Mouse (Mus musculus) forebrain, embryonic 13.5 days (tissue): ENCODE data around the gene Gadl1. TPM values are rescaled to one million over a fixed set of nuclear protein-coding genes. Genes with fewer than 3 reads are reported as not detected.

Experiments
- ATAC-seq: fragments of 200-750 bp; cut with Nextera tagmentation; 2 replicates; pipeline ENCODE4 v1.8.0; 2017
- H3K27ac ChIP-seq: fragments of 300-500 bp; sonication (generic); 2 replicates; pipeline ENCODE4 v1.5.1; 2015; ENCODE audit warnings: inconsistent platforms, mild to moderate bottlenecking, moderate library complexity
- H3K27me3 ChIP-seq: fragments of 300-500 bp; sonication (generic); 2 replicates; pipeline ENCODE4 v1.6.1; 2015; ENCODE audit warnings: mild to moderate bottlenecking, inconsistent platforms
- H3K36me3 ChIP-seq: fragments of 300-500 bp; sonication (generic); 2 replicates; pipeline ENCODE4 v1.6.1; 2015; ENCODE audit warnings: mild to moderate bottlenecking, inconsistent platforms; ENCODE audit not compliant: poor library complexity, severe bottlenecking
- H3K4me1 ChIP-seq: fragments of 300-500 bp; sonication (generic); 2 replicates; pipeline ENCODE4 v1.6.1; 2015; ENCODE audit warnings: inconsistent platforms
- H3K4me2 ChIP-seq: fragments of 300-500 bp; sonication (generic); 2 replicates; pipeline ENCODE4 v1.6.1; 2015; ENCODE audit warnings: inconsistent platforms, mild to moderate bottlenecking, moderate library complexity
- H3K4me3 ChIP-seq: fragments of 300-500 bp; sonication (generic); 2 replicates; pipeline ENCODE4 v1.5.1; 2015; ENCODE audit warnings: mild to moderate bottlenecking, inconsistent platforms
- H3K9ac ChIP-seq: fragments of 300-500 bp; sonication (generic); 2 replicates; pipeline ENCODE4 v1.6.1; 2015; ENCODE audit warnings: mild to moderate bottlenecking, inconsistent platforms
- H3K9me3 ChIP-seq: fragments of 300-500 bp; sonication (generic); replicated peaks from 2 replicates; pipeline ENCODE4 v1.6.1; 2016; ENCODE audit warnings: inconsistent platforms
- WGBS: fragments of 180-500 bp; shearing (Covaris S2); methylation state at CpG from one replicate; pipeline ENCODE4 v1.1.7; 2015; 5-methylcytosine and 5-hydroxymethylcytosine counted together
- polyA plus RNA-seq: library from polyadenylated mRNA; unstranded; fragments of >200 nt; fragmentation: Nextera tagmentation; extraction: Ambion mirVana; gene quantifications from 2 replicates; pipeline ENCODE4 v1.2.1, GENCODE M21; 2015

Gene Gadl1
- polyA plus RNA-seq, 1 experiment from 2014 or later: 0.30 TPM

DNA sequence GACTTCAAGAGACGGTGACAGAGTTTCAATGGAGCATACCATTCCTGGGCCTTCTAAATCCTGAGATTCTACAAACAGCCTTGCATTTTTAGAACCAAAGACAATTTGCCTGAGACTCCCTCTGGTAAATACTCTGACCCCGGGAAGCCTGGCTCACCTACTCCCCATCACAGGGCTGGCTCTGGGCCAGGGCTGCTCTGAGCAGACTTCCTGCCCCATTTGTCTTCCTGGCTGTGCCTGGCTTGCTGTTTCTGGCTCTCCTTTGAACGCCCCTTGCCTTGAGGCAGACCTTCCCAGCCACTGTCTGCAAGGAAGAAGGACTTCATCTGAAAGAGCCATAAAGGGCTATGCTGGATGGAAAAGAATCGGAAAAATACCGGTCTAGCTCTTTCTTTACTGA lies 182.7 kb downstream of the Gadl1 start:
- Histone ChIP-seq H3K36me3 (no peaks in the 10 kb centered on the region), H3K4me2 (no peak overlapping the region), H3K9me3 (no peaks in the 10 kb centered on the region), H3K9ac (no peak overlapping the region), H3K4me1 (no peaks in the 10 kb centered on the region), H3K27ac (no peak overlapping the region), H3K27me3 (no peaks in the 10 kb centered on the region), H3K4me3 (no peak overlapping the region)
- no peak for ATAC-seq
- WGBS: 76% methylated on average over 5 of the region's 5 CpGs

DNA sequence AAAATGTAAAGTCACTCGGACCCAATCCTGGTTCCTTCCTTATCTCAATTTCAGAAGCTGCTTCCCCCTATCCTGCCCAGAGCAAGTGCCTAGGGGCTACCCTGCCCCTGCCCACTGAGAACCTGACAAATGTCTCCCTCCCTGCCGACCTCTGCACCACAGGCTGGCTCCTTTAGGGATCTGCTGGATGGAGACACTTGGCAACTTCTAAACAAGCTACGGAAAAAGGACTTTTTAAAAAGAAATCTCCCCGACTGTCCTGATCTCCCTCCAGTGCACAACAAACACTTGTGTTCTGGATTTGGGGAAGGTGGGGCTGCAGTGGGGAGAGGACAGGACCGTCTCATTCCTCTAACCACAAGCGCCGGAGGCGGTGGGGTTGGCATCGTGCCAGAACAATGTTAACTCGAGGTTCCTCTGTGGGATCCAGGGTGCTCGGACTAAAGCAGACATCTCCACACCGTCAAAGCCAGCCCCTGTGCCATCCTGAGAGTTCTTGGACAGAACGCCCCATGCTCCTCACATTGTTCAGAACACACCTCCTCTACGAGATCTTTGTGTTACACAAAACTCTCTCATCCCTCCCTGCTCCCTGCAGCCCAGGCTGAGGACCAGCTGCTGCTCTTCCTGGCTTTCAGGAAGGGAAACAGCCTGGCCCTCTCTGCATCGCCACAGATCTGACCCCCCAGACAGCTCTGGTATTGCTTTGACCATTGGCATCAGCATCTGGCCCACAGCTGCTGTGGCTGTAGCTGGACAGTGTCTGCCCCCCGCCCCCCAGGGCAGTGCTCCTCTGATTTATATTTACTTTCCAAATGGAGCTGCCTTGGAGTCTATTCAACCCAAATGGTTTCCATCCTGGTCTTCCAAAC lies 189.7 kb downstream of the Gadl1 start:
- WGBS: 74% methylated on average over 16 of the region's 16 CpGs
- Histone ChIP-seq H3K4me1 (no peaks in the 10 kb centered on the region), H3K9me3 (no peaks in the 10 kb centered on the region)

DNA sequence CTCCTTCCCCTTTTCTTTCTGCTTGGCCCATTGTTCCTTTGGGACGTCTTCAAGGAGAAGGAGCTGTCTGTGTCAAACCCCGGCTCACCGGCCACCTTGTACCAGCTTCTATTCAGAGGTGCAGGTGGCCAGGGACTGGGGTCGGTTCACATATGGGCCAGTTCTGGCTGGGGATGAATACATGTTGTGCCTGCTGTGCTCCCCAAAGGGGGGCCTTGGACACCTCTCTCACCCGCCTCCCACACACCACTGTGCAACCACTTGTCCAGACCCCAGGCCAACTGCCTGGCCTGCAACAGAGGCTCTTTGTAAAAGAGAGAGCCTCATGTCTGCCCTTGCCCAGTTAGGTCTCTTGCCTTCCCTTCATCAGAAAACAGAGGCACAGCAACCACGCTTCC lies 190.3 kb downstream of the Gadl1 start:
- no peak for ATAC-seq
- H3K36me3 ChIP-seq: no peaks in the 10 kb centered on the region
- H3K27ac ChIP-seq: no peak overlapping the region
- no peaks in the 10 kb centered on the region for H3K9me3 ChIP-seq
- 78% methylated on average over 6 of the region's 6 CpGs for WGBS
- H3K4me1 ChIP-seq: no peaks in the 10 kb centered on the region
- no peak overlapping the region for H3K9ac ChIP-seq
- no peak overlapping the region for H3K4me3 ChIP-seq
- H3K4me2 ChIP-seq: no peak overlapping the region
- H3K27me3 ChIP-seq: no peaks in the 10 kb centered on the region

More for the DNA sequence above, 189.7 kb downstream of the Gadl1 start:
- Histone ChIP-seq H3K4me3 (no peak overlapping the region), H3K4me2 (no peak overlapping the region), H3K36me3 (no peaks in the 10 kb centered on the region), H3K9ac (no peak overlapping the region), H3K27ac (no peak overlapping the region), H3K27me3 (no peaks in the 10 kb centered on the region)
- ATAC-seq: no peak

DNA sequence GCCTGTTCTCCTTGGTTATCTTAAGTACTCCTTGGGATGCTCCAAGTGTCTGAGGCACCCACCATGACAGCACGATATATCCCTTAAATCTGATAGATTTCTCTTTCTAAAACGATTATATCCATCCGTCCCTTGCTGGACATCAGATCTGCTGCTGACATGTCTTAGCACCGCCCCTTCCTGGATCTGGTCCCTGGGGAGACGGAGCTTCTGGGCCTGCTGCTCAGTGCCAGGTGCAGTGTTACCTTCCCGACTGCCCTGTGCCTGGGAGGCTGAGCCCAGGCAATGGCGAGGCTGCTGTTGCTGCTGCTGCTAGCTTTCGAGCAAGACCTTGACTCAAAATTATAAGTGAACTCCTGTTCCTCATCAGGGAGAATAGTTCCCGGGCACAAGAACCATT lies 190.8 kb downstream of the Gadl1 start:
- WGBS: 87% methylated on average over 9 of the region's 9 CpGs
- Histone ChIP-seq H3K27ac (no peak overlapping the region), H3K9me3 (no peaks in the 10 kb centered on the region), H3K27me3 (no peaks in the 10 kb centered on the region), H3K36me3 (no peaks in the 10 kb centered on the region), H3K9ac (no peak overlapping the region), H3K4me2 (no peak overlapping the region), H3K4me1 (no peaks in the 10 kb centered on the region), H3K4me3 (no peak overlapping the region)
- no peak for ATAC-seq

DNA sequence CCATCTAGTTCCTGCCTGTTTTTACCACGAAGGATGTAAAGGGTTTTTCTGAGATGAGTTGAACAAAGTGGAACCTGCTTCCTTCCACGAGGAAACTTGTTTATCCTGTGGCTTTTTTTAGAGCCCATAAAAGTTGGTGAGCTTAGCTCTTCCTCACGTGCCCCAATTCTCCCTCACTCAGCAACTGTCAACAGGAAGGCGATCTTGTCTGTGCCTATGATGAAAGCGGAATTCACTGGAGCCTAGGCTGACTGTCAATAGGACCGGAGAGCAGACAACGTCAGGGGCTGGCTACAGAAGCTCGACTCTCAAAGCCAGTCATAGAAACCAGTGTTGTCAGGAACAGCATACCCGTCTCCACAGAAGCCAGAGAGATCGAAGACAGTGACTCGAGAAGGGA lies 192.6 kb downstream of the Gadl1 start:
- H3K4me2 ChIP-seq: no peak overlapping the region
- 88% methylated on average over 11 of the region's 11 CpGs for WGBS
- no peaks in the 10 kb centered on the region for H3K36me3 ChIP-seq
- no peaks in the 10 kb centered on the region for H3K27me3 ChIP-seq
- ATAC-seq: no peak
- no peaks in the 10 kb centered on the region for H3K4me1 ChIP-seq
- no peak overlapping the region for H3K9ac ChIP-seq
- no peaks in the 10 kb centered on the region for H3K9me3 ChIP-seq
- H3K4me3 ChIP-seq: no peak overlapping the region
- no peak overlapping the region for H3K27ac ChIP-seq

DNA sequence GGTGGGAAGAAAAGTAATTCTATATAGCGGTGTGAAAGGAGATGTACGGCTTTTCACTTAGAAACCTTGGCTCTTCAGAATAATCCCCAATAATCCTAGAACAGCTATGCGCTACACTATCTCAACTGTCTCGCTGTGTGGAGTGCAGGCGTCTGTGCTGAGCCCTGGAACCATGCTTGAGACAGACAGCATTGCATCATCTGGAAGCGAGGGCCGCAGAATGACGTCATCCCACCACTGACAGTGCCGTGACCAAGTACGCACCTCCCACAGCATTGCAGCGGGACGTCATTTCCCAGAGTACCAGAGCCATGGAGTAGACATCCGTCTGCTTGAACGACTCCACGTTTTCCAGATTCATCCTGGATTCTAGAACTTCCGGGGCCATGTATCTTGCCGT lies 195.5 kb downstream of the Gadl1 start:
- Histone ChIP-seq H3K4me2 (no peak overlapping the region), H3K27me3 (no peaks in the 10 kb centered on the region), H3K27ac (no peak overlapping the region), H3K4me3 (no peak overlapping the region), H3K9ac (no peak overlapping the region), H3K36me3 (no peaks in the 10 kb centered on the region), H3K9me3 (no peaks in the 10 kb centered on the region), H3K4me1 (no peaks in the 10 kb centered on the region)
- ATAC-seq: no peak
- 95% methylated on average over 17 of the region's 17 CpGs for WGBS

DNA sequence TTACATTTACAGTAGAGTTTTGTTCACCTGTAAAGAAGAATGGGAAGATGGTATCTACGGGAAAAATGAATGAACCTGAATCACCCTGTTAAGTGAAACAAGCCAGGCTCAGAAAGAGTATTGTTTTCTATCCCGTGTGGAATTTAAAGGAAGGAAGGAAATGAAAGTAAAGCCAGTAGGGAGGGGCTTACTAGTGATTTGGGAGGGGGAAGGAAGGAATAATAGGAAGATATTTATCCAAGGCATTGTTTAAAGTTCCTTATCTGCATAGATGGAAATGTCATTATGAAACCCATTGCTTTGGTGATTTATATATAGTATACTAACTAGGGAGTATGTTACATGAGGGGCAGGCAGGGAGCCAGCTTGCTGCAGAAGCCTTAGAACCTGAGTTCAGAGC lies 199.5 kb downstream of the Gadl1 start:
- H3K27ac ChIP-seq: no peak overlapping the region
- no peaks in the 10 kb centered on the region for H3K4me1 ChIP-seq
- no peaks in the 10 kb centered on the region for H3K27me3 ChIP-seq
- no peak overlapping the region for H3K4me2 ChIP-seq
- no peak overlapping the region for H3K9ac ChIP-seq
- ATAC-seq: no peak
- 77% methylated on average over 2 of the region's 2 CpGs for WGBS
- no peaks in the 10 kb centered on the region for H3K36me3 ChIP-seq
- no peak overlapping the region for H3K4me3 ChIP-seq
- H3K9me3 ChIP-seq: no peaks in the 10 kb centered on the region

DNA sequence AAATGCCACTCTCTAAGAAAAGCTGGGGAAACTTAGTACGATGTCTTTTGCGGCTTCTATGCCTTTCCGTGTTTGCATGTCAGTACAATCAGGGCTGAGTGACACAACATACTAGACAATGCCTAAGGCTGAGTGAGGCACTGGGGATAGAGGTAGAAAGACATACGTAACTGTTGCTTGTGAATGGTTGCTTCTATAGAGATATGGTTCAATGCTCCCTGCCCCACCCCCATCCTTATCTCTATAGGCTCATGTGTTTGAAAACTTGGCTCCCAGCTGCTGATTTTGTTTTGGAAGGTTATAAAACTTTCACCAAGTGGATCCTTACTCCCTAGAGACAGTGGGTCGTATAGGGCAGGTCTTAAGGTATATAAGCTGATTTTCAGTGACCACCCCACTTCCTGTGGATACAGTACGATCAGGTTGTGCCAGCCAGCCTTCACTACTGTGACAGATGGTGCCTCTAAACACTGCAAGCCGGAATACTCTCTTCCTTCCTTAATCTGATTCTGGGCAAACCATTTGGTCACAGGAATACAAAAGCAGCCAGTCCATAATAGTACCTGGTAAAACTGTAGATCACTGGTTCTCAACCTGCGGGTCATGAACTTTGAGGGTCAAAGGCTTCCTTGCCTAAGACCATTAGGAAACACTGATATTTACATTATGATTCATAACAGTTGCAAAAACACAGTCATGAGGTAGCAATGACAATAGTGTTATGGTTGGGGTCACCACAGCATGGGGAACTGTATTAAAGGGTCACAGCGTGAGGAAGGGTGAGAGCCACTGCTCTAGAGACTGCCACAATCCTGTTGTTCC lies 202.1 kb downstream of the Gadl1 start:
- H3K36me3 ChIP-seq: no peaks in the 10 kb centered on the region
- no peaks in the 10 kb centered on the region for H3K4me1 ChIP-seq
- H3K9ac ChIP-seq: no peak overlapping the region
- H3K4me2 ChIP-seq: no peak overlapping the region
- no peak overlapping the region for H3K27ac ChIP-seq
- WGBS: 84% methylated on average over 9 of the region's 9 CpGs
- no peak overlapping the region for H3K4me3 ChIP-seq
- no peak for ATAC-seq
- no peaks in the 10 kb centered on the region for H3K9me3 ChIP-seq
- H3K27me3 ChIP-seq: no peaks in the 10 kb centered on the region

DNA sequence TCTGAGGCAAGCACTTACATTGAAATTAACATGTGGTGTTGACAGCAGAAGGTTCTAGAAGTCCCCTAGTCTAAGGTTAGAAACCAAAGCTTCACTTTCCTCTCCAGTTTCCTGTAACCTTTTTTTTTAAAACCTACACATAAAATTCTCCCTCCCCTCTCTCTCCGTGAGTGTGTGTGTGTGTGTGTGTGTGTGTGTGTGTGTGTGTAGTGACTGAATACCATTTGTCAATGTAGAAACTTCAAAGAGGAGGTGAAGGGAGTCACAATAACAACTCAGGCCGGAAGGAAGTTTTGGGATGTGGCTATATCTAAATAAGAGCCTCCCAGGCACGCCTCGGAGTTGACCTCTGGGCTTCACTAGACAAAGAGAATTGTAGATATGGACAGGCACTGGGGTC lies 205.1 kb downstream of the Gadl1 start:
- H3K4me1 ChIP-seq: peaks cover 15% of the 10 kb centered on the region
- 77% methylated on average over 4 of the region's 4 CpGs for WGBS
- no peaks in the 10 kb centered on the region for H3K27me3 ChIP-seq
- no peaks in the 10 kb centered on the region for H3K36me3 ChIP-seq
- ATAC-seq: no peak
- H3K9me3 ChIP-seq: no peaks in the 10 kb centered on the region
- no peak overlapping the region for H3K27ac ChIP-seq
- H3K9ac ChIP-seq: no peak overlapping the region
- H3K4me2 ChIP-seq: no peak overlapping the region
- H3K4me3 ChIP-seq: no peak overlapping the region

DNA sequence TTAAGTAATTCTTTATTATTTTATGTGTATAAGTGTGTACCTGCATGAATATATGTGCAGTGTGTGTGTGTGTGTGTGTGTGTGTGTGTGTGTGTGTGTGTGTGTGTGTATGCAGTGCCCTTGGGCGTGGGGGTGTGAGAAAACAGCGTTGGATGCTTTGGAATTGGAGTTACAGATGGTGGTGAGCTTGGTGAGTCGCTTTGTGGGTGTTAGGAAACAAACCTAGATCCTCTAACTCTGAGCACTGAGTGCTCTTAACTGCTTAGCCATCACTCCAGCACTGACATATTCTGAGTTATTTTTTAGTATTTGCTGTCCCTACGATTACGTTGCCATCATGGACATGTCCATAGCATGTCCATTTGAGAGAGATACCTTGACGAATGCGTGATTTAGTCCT lies 206.6 kb downstream of the Gadl1 start:
- no peaks in the 10 kb centered on the region for H3K27me3 ChIP-seq
- H3K27ac ChIP-seq: no peak overlapping the region
- no peak for ATAC-seq
- H3K36me3 ChIP-seq: no peaks in the 10 kb centered on the region
- H3K9me3 ChIP-seq: no peaks in the 10 kb centered on the region
- no peak overlapping the region for H3K9ac ChIP-seq
- no peak overlapping the region for H3K4me2 ChIP-seq
- WGBS: 91% methylated on average over 7 of the region's 7 CpGs
- H3K4me1 ChIP-seq: peaks cover 15% of the 10 kb centered on the region
- H3K4me3 ChIP-seq: no peak overlapping the region

DNA sequence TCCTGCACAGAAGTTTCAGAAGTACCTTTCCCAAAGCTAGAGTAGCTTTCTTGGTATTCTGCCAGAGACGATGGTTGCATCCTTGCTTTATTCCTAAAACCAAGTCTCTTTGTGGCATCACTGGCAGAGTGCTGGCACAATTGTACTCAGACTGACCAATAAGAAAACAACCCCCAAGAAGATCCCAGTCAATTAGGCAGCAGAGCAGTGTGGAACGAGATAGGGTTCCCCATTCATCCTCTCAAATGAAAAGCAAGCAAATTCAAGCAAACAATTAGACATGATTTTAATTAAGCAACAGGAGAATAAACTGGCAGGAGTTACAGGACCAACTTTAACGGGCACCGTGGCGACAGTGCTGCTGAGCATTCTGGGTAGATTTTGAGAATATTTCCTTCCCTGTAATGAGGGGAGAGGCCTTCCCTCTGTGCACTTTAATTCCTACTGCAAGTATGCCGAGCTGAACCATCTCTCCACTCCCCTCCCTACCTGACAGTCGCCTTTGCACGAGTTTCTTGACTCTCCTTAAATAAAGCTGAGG lies 209.1 kb downstream of the Gadl1 start:
- 17% methylated on average over 8 of the region's 8 CpGs for WGBS
- no peaks in the 10 kb centered on the region for H3K9me3 ChIP-seq
- H3K27ac ChIP-seq: peak overlapping the region; percentile 48
- ATAC-seq: peak; percentile 45; the same call in 1 of the 2 replicates
- H3K4me3 ChIP-seq: no peak overlapping the region
- H3K4me1 ChIP-seq: peaks cover 15% of the 10 kb centered on the region
- H3K4me2 ChIP-seq: no peak overlapping the region
- H3K27me3 ChIP-seq: no peaks in the 10 kb centered on the region
- no peak overlapping the region for H3K9ac ChIP-seq
- H3K36me3 ChIP-seq: no peaks in the 10 kb centered on the region

DNA sequence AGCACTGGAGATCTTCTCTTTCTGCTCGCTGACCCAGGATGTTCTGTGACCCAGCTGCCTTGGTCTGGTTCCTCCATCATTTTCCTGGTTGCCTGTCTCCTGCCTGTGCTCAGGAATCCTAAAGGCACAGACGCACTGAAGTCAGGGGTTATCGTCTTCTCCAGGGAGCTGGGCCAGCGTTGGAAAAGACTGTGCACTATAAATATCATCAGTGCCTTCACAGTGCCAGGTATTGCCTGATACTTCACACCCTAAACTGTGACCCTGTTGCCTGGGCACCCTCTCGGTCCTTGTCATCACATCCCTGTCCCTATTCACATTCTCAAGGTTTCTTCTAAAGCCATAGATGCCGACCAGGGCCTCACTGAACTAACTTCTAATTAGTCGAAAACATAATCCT lies 210.7 kb downstream of the Gadl1 start:
- 62% methylated on average over 7 of the region's 7 CpGs for WGBS
- Histone ChIP-seq H3K9me3 (no peaks in the 10 kb centered on the region), H3K36me3 (no peaks in the 10 kb centered on the region), H3K9ac (no peak overlapping the region), H3K27me3 (no peaks in the 10 kb centered on the region), H3K27ac (no peak overlapping the region), H3K4me3 (no peak overlapping the region), H3K4me2 (no peak overlapping the region), H3K4me1 (peaks cover 15% of the 10 kb centered on the region)
- ATAC-seq: no peak
